Mouse (Mus musculus): ENCODE measurements around the gene Gnl1.

GRCm38 (mm10) chr17:36003331-36003730 lies 23.7 kb downstream of the Gnl1 start:
- TF ChIP-seq CTCF (IDR thresholded peaks at IDR 0.05; ENCODE audit: low read depth, low read length) = no peak
- no peak for TF ChIP-seq GATA2 (IDR thresholded peaks at IDR 0.05; ENCODE audit: borderline replicate concordance, low read depth, low read length)

Data from G1E (cell line).